In the genomic region with DNA sequence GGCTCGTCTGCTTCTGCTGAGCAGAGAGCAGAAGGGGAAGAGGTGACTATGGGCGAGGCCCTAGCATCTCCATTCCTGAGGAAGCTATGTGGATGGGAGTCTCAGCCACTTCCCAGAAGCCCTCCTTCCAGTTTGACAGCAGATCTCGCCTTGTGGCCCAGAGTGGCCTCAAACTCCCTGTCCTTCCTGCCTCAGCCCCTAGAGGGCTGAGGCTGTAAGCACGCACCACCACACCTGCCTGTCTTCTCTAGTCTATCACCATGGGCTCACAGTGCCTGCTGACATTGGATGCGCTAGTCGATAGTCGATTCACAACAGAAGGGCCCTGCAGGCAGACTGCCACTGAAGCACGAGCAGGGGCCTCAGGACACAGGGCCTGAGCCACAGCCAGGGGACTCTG, we compare ENCODE assay signal across 13 mouse cellular contexts. TPM values are rescaled to one million over a fixed set of nuclear protein-coding genes. Genes with fewer than 3 reads are reported as not detected.
DNase-seq lines count a peak whose midpoint lies in the region; ATAC-seq and TF ChIP-seq lines count a peak whose summit lies in the region.
"Had no signal": no experiment of that assay in that cellular context is flagged by ENCODE, and none has a peak within 500 bp of the region (broad histone marks: within the 10 kb centered on the region; RNA-seq: fewer than 3 reads in every experiment).

No protein-coding gene starts in this region.

- H3K4me2 ChIP-seq in heart, postnatal 0 days (ENCODE audit: low read depth, low read length), result no peak overlapping the region
- H3K4me2 ChIP-seq: stomach, embryonic 15.5 days had no signal

- TF ChIP-seq POLR2A in testis, adult 2 months (IDR thresholded peaks at IDR 0.05; ENCODE audit: control insufficient read depth, low read depth, low read length), result no peak

- H3K27ac ChIP-seq in heart, postnatal 0 days (ENCODE audit: low read depth), result no peak overlapping the region
- H3K27ac ChIP-seq in testis, adult 2 months (ENCODE audit: control insufficient read depth, insufficient read depth, low read depth, low read length), result no peak overlapping the region
- H3K27ac ChIP-seq: stomach, embryonic 15.5 days had no signal

- H3K4me3 ChIP-seq in heart, postnatal 0 days (ENCODE audit: low read depth, low read length), result no peak overlapping the region
- H3K4me3 ChIP-seq in testis, adult 2 months (ENCODE audit: control insufficient read depth, low read depth, low read length), result no peak overlapping the region
- H3K4me3 ChIP-seq: stomach, embryonic 15.5 days had no signal

- H3K36me3 ChIP-seq in heart, postnatal 0 days (replicated peaks; ENCODE audit: control insufficient read depth, insufficient read depth, low read length), result 0 out of 2 replicates have a peak, but pooled peaks cover 12% of the 10 kb centered on the region
- no peaks in the 10 kb centered on the region for H3K36me3 ChIP-seq in testis, adult 2 months (ENCODE audit: control insufficient read depth, insufficient read depth, low read length)
- H3K36me3 ChIP-seq: stomach, embryonic 15.5 days had no signal

- intact Hi-C loops in left cerebral cortex, postnatal 36 days (cut with DNase I), result no loop called here

- H3K9ac ChIP-seq in heart, postnatal 0 days (replicated peaks; ENCODE audit: low read depth, low read length), result no peak overlapping the region
- H3K9ac ChIP-seq: stomach, embryonic 15.5 days had no signal

- H3K27me3 ChIP-seq in heart, postnatal 0 days (ENCODE audit: control insufficient read depth, insufficient read depth, low read length), result peaks cover 4% of the 10 kb centered on the region
- H3K27me3 ChIP-seq in testis, adult 2 months (ENCODE audit: control insufficient read depth, insufficient read depth, low read length), result no peaks in the 10 kb centered on the region
- H3K27me3 ChIP-seq: stomach, embryonic 15.5 days had no signal

- 69% methylated on average over 8 of the region's 8 CpGs for WGBS in heart, postnatal 0 days

- H3K9me3 ChIP-seq in heart, postnatal 0 days (replicated peaks; ENCODE audit: control insufficient read depth, low read length), result no peaks in the 10 kb centered on the region
- H3K9me3 ChIP-seq: stomach, embryonic 15.5 days had no signal

- TF ChIP-seq EP300 in heart, postnatal 0 days (IDR thresholded peaks at IDR 0.05; ENCODE audit: low read depth), result no peak

- ATAC-seq in heart, postnatal 0 days (ENCODE audit: insufficient read depth, low read depth), result no peak
- peak; percentile 52; the same call in 1 of the 2 replicates for ATAC-seq in common myeloid progenitor, adult 5-6 weeks (replicated peaks; ENCODE audit: low read depth, poor library complexity, severe bottlenecking)

- TF ChIP-seq CTCF in heart, postnatal 0 days (IDR thresholded peaks at IDR 0.05; ENCODE audit: low read depth), result peak; percentile 33; the same call in 1 of the 2 replicates
- TF ChIP-seq CTCF in testis, adult 2 months (IDR thresholded peaks at IDR 0.05; ENCODE audit: control insufficient read depth, insufficient read depth, insufficient replicate concordance, low read depth, low read length), result peak; percentile 19; the same call in 1 of the 2 replicates

- peaks cover 11% of the 10 kb centered on the region; the same call in 1 of the 2 replicates for H3K4me1 ChIP-seq in heart, postnatal 0 days (ENCODE audit: control insufficient read depth, insufficient read depth)
- H3K4me1 ChIP-seq in testis, adult 2 months (ENCODE audit: control insufficient read depth, insufficient read depth, low read length), result no peaks in the 10 kb centered on the region

- DNase-seq in heart, postnatal 0 days (ENCODE audit: low spot score), result no peak
- no peak for DNase-seq in heart, adult 18-20 months
- no peak for DNase-seq in testis, postnatal 10 days (ENCODE audit: low spot score)
- peak; percentile 40 for DNase-seq in retina, postnatal 1 day
- DNase-seq in frontal cortex, postnatal 36 days (ENCODE audit: low spot score in 2 of 2), result no peak
- DNase-seq in left cerebral cortex, postnatal 36 days (ENCODE audit: low spot score in 2 of 2), result no peak
- DNase-seq: cerebellum, adult 9-11 months; kidney, adult 11 months; lung, postnatal 14 days; right cerebral cortex, postnatal 14 days had no signal

RNA-seq across cellular contexts. Expression of a gene that starts 18.1 kb away (rescaled TPM):
- total RNA-seq in heart, postnatal 0 days (2014; rRNA removed; ENCODE audit: low replicate concordance), result 83.7 and 94.7 TPM in 2 replicates
- polyA plus RNA-seq in heart, postnatal 0 days (2015; fragmentation: Nextera tagmentation; extraction: Ambion mirVana), result 52.8 and 64.6 TPM in 2 replicates
- total RNA-seq in heart, adult 18-20 months (2021), result 100 to 1,000 TPM in 1 of 2 experiments, 10 to 100 TPM in 1; 95.4 to 129 TPM
- 10.0 and 11.6 TPM in 2 replicates for polyA plus RNA-seq in testis, adult 2 months (2012; rRNA removed)
- 7.6 and 13.8 TPM in 2 replicates for total RNA-seq in common myeloid progenitor, adult 5-6 weeks (2017)
- 10 to 100 TPM; 55.4 to 60.9 TPM for total RNA-seq in left cerebral cortex, postnatal 36 days (2021)

RNA-seq across cellular contexts. Expression of a gene that starts 32.9 kb away (rescaled TPM):
- 0.38 and 3.6 TPM in 2 replicates for total RNA-seq in heart, postnatal 0 days (2014; rRNA removed; ENCODE audit: low replicate concordance)
- polyA plus RNA-seq in heart, postnatal 0 days (2015; fragmentation: Nextera tagmentation; extraction: Ambion mirVana), result 1.1 and 1.7 TPM in 2 replicates
- 1 to 10 TPM in 1 of 2 experiments, under 1 TPM in 1; 0.37 to 1.1 TPM for total RNA-seq in heart, adult 18-20 months (2021)
- polyA plus RNA-seq in testis, adult 2 months (2012; rRNA removed), result 1.1 and 1.2 TPM in 2 replicates
- not detected in 2 replicates for total RNA-seq in common myeloid progenitor, adult 5-6 weeks (2017)
- total RNA-seq in left cerebral cortex, postnatal 36 days (2021), result 1 to 10 TPM in 1 of 2 experiments, under 1 TPM in 1; 0.62 to 2.1 TPM
